Mouse (Mus musculus) common myeloid progenitor, adult 5-6 weeks (primary cell): Measurements from ENCODE around the gene Gm7971. TPM values are rescaled to one million over a fixed set of nuclear protein-coding genes. Genes with fewer than 3 reads are reported as not detected.
"Not testable (repeated sequence)": the region's sequence is repeated elsewhere in the genome, so short reads cannot be mapped to it uniquely, and the experiment has no call there.

ENCODE experiments used
- ATAC-seq: replicated peaks from 2 replicates; pipeline ENCODE4 v1.8.0; 2016; ENCODE audit warnings: low read depth, mild to moderate bottlenecking, moderate TSS enrichment, inconsistent platforms; ENCODE audit not compliant: poor library complexity, severe bottlenecking
- total RNA-seq: library from RNA; stranded (forward); fragments of 200-1000, 187-1606 nt; gene quantifications from 2 replicates; pipeline ENCODE4 v1.2.3, GENCODE M21; 2017

Gene Gm7971
- not detected in 2 replicates for total RNA-seq

DNA sequence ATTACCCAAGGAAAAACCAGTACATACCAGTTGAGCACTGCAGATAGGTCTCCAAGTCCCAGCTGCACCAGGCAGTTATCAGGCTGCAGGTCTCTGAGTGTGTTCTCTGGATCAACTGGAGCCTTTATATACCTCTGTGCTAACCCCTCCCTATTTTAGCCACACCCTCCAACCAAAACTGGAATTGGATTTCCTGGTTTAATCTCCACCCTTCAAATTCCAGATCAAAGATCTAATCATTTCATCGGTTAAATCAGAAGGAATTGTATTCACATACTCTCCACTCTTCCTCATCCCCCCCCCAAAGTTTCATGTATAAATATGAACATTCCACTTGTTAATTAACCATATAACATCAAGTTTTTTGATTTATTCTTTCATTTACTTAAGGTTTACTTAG is at the start of gene Gm7971:
Gm7971 (minus strand) TSS at position 101 of the 400 bp plus-strand sequence.
- not testable (repeated sequence) for ATAC-seq

Other genes with a start within 250 kb of the Gm7971 start
- not detected in 2 replicates for gene D5Ertd577e, start 138.1 kb downstream of the Gm7971 start, total RNA-seq
- not detected in 2 replicates for gene Gm3286, start 84.1 kb downstream of the Gm7971 start, total RNA-seq
- not detected in 2 replicates for gene Gm7978, start 141.3 kb upstream of the Gm7971 start, total RNA-seq
- gene Gm7982, start 147.1 kb upstream of the Gm7971 start, total RNA-seq, result not detected in 2 replicates
- not detected in 2 replicates for gene E330014E10Rik, start 181.1 kb upstream of the Gm7971 start, total RNA-seq